Mouse (Mus musculus) left cerebral cortex, postnatal 25 days (tissue): ENCODE measurements at regions not wholly inside any gene's neighbourhood (a gene's known extent, or its start where the extent isn't known, plus 50 kb on each side); places are given as distances from the start of the nearest gene placed in this dataset.
"Not testable (repeated sequence)": the region's sequence is repeated elsewhere in the genome, so short reads cannot be mapped to it uniquely, and the experiment has no call there.

Experiments
- DNase-seq, 2 experiments: peaks; one replicate each; pipeline ENCODE4 v3.0.0; 2022; ENCODE audit warnings: low spot score in 2 of 2, mixed read lengths in 1 of 2
- intact Hi-C: fragments of 180-260 bp; cut with DNase I; formaldehyde crosslinking; loops from one replicate; pipeline ENCODE4 v1.15.1; 2025

- DNase-seq: peak in 1 of 2 experiments; percentile 1
- intact Hi-C loops: no loop called here
These were observed 928.4 kb upstream of the Mms22l start for GRCm38 (mm10) chr4:23567827-23568226.

DNA sequence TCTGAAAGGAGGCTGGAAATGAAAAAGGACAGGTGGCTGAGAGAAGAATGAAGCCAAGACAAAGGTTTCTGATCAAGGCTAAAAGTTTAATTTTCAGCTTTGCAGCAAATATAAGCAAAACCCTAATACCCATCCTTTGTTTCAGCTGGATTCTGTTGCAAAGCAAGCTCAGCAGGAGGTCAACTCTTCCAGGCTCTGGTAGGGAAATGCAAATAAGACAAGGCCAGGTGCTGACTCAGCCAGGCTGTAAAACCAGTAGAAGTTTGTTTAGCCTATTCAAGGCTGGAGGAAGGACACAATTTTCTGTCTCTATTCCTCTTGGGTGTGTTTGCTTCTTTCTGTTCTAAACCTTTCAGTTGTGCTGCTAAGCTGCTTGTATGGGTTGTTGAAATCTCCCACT is 923.2 kb upstream of the Mms22l start:
- DNase-seq: no peak
- intact Hi-C loops: no loop called here

DNA sequence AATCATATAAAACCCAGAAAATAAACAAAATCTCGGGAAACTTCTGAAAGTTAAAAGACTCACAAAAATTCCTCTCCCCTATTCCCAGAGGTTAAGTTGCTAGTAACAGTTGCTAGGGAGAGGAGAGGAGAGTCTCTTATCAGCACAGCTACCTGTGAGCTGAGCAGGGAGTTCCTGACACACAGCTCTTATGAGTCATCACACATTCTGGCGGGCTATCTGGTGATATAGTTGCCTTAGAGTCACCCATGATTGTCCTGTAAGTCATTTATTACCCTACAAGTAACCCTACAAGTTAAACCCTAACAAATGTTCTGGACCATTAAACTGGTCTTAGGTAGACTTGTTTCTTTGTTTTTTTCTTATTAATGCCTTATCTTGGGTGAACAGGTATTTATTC is 908.8 kb upstream of the Mms22l start:
- intact Hi-C loops: no loop called here
- no peak for DNase-seq

DNA sequence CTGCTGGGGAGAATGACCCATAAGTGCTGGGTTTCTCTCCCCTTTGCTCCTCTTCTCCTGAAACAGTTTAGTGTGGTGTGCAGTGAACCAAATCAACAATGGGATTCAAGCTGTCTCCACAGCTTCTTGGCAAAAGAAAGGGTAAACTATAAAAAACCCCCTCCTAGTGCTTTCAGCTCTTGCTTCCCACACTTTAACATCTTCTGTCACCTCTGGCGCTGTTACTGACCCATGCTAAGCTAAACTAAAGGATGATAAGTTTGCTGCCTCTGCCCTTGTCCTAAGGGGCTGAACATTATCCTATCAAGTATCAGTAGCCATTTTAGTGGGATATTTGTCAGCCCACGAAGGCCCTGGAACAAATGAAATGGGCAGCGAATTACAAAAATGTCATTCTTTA is 905.4 kb upstream of the Mms22l start:
- intact Hi-C loops: no loop called here

DNA sequence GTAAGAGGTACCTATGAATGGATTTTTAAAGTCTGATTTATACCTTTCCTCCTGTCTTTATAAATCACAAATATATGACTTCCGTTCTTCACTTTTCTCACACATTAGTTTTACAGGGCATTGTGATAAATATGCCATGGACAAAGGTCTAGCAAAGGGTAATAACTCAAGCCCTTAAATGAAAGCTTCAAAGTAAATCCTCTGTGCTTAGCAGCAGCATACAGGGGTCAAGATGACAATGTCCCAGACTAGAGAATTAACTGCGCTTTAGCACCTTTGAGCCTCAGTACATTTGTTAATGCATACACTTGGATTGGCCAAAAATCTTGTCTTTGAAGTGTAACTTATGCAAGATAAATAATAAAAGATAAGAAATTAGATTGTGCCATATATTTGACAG is 904.7 kb upstream of the Mms22l start:
- intact Hi-C loops: no loop called here
- no peak for DNase-seq

More for the DNA sequence above, 905.4 kb upstream of the Mms22l start:
- no peak for DNase-seq

DNA sequence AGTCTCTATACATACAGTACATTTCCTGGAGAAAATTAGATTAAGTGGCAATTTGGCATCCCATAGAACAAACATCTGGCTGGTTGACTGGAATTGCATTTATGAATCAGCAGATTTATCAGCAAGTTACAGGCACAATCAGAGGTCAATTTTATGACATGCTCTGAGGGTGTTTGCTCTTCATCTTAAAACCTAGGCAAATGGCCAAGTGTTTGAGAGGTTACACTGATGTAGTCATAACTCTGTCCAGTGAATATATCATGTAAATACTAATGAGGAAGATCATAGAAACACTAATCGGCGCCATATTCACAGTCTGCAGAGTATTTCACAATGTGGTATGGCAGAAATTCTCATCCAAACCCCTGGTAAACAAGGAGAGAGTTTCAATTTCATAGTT is 896.2 kb upstream of the Mms22l start:
- intact Hi-C loops: loop anchor here (5.0 to 10.0 kb wide), 4 partner anchors 225 to 1123 kb away; no protein-coding TSS in a partner anchor

DNA sequence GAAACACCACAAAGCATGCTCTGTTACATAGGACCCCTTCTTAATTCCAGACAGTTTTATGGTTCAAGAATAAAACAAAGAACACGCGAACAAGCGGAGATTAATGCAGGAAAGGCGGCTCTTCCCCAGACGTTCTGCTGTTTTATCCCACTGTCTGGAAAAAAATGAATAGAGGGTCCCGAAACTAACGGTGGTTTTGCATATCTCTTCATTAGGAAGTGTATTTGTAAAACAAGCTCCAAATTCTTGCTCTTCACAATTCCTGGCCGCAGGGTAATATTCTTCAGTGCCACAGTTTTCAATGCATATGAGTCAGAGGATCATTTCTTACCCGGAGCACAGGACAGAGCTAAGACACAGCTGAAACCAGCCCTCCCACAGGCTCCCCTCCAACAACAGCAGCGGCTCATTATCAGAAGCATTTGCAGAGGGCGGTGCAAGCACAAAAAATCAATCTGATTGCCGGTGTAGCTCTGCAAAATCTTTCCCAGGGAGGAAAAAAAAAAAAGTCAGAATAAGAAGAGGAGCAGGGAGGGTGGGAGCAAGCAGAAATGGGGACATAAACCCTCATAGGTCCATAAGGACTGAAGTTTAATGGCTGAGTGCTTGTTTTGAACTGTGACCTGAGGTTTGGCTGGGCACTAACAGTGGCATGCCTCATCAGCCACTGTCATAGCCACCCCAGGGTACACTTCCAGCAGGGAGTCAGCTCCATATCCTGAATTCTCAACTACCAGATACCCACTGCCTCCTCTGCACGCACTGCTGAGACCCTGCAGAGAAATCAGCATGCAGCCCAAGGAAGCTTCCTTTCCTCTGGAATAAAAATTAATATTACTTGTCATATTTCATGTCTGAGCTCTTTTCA is 894.6 kb upstream of the Mms22l start:
- DNase-seq: peak in 1 of 2 experiments; percentile 43
- intact Hi-C loops: loop anchor here (5.0 to 10.0 kb wide), 4 partner anchors 223 to 1124 kb away; no protein-coding TSS in a partner anchor

More for the DNA sequence above, 896.2 kb upstream of the Mms22l start:
- DNase-seq: no peak

- intact Hi-C loops: loop anchor here (5.0 to 10.0 kb wide), 4 partner anchors 222 to 1125 kb away; no protein-coding TSS in a partner anchor
These were observed 893.8 kb upstream of the Mms22l start for GRCm38 (mm10) chr4:23602294-23602932.

GRCm38 (mm10) chr4:23607348-23607747 is 888.9 kb upstream of the Mms22l start:
- intact Hi-C loops: loop anchor here (5.0 to 10.0 kb wide), 3 partner anchors 217 to 607 kb away; no protein-coding TSS in a partner anchor
- peak in 1 of 2 experiments; percentile 22 for DNase-seq

More at GRCm38 (mm10) chr4:23602294-23602932, 893.8 kb upstream of the Mms22l start:
- DNase-seq: peak in 1 of 2 experiments; percentile 7

GRCm38 (mm10) chr4:23621208-23621607 is 875.0 kb upstream of the Mms22l start:
- intact Hi-C loops: no loop called here
- no peak for DNase-seq

DNA sequence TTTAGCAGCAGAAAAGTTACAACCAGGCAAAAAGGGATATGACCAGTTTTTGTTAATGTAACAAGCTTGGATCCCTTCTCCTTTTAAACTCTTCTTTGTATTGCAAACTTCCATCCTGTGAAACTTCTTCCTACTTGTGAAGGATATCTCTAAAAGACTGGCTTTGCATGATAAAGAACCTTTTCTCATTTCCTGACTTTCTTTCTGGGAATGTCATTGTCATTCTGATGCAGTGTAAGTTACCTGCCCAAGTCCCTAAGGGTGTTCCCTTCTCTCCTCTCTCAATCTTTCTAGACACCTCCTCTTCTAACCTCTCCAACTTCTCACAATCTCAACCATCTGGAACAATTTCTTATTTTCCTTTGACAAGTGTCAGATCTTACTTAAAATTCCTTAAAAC is 874.0 kb upstream of the Mms22l start:
- intact Hi-C loops: no loop called here
- DNase-seq: no peak

GRCm38 (mm10) chr4:23636231-23636928 is 859.9 kb upstream of the Mms22l start:
- intact Hi-C loops: no loop called here
- DNase-seq: no peak

- DNase-seq: no peak
- intact Hi-C loops: no loop called here
These were observed 859.4 kb upstream of the Mms22l start for GRCm38 (mm10) chr4:23636929-23637235.

DNA sequence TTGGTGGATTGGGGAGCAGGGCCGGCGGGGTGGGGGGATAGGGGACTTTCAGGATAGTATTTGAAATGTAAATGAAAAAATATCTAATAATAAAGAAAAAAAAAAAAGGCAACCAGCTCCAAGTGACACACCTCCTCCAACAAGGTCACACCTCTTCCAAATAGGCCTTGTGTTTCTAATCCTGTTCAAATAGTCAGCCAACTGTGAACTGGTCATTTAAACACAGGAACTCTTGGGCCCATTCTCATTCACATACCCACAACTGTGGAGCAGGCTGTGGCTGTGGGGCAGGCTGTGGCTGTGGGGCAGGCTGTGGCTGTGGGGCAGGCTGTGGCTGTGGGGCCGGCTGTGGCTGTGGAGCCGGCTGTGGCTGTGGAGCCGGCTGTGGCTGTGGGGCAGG is 839.6 kb upstream of the Mms22l start:
- intact Hi-C loops, DNase-seq: not testable (repeated sequence)

DNA sequence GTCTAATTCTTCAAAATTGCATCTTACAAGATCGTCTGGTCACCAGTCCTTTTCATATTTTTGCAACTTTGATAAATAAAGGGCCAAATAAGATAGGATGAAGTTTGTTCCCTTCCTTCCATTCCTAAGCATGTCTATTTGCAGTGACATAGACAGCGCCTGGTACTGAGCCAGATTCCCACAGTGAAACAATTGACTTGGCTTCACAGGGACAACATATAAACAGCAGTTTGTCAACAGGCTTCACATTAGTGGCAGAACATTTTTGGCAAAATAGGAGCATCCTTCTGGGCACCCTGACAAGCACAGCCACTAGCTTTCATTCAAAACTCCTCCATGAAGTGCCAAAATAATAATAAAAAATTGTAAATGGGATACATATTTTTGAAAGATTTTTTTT is 827.4 kb upstream of the Mms22l start:
- no peak for DNase-seq
- intact Hi-C loops: no loop called here

GRCm38 (mm10) chr4:23703626-23704025 is 792.6 kb upstream of the Mms22l start:
- intact Hi-C loops: no loop called here
- no peak for DNase-seq

DNA sequence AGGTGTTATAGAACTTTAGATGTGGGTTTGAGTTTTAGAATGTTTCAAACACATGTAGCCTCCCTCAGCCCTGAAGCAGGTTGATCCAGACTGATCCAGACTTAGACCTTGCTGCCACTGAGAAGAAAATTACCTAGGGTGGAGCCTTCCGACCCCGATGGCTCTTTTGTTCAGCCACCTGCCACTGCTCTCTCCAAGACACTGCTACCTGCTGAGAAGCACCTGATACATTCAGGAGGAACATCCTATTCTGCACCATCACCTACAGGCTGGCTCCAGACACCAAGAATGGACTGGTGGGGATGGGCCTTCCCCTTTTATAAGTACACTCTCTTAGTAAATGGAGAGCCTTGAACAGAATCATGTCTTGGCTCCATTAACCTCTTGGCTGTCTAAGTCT is 785.5 kb upstream of the Mms22l start:
- DNase-seq: no peak
- intact Hi-C loops: no loop called here

DNA sequence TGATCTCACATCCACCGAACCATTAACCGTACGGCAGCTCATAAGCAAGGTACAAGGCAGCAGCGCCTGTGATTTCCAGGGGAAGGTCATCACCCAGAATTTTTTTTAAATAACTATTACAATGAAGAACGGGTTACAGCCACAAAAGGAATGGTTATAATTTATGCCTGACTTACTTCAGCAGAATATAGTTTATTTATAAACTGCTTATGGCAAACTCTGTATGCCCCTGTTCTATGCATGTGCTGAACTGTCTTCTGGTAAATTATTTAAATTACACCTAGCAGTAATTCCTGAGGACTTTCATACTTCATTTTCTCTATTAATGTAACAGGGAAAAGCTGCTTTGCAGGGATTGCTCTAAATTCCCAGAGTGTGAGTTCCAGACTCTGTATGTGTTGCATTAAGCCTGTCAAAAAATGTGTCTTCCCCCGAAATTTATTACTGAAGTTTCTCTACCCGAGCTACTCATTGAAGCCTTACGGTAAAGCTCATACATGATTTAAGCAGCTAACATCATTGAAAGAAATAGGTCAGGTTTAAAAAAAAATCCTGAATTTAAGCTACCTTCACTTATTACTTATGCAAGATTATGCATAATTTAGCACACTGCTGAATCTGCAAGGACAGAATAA is 782.4 kb upstream of the Mms22l start:
- no peak for DNase-seq
- intact Hi-C loops: no loop called here

DNA sequence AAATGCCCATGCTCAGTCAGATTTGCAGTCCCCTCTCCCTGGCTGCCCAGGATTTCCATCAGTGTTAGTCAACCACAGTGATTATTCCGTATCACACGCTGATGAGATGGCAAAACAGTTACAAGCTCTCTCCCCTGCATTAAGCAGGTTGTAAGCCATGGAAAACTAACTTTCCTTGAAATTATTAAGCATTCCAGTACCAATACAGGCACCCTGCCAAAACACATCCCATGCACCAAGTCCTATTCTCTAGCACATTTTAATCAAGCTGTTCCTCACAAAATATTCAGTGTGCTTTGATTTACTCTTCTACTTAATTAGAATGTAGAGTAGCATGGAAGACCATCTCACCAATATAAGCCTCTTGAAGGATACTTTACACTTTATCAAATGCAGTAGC is 768.4 kb upstream of the Mms22l start:
- intact Hi-C loops: no loop called here
- no peak for DNase-seq

GRCm38 (mm10) chr4:23732471-23732870 is 763.8 kb upstream of the Mms22l start:
- intact Hi-C loops: no loop called here
- no peak for DNase-seq
